Mouse (Mus musculus): ENCODE measurements around the gene Notch2. TPM values are rescaled to one million over a fixed set of nuclear protein-coding genes. Genes with fewer than 3 reads are reported as not detected.
A peak's percentile ranks its signal among the peaks of the same experiment; 100 is the strongest.

The Notch2 gene
- polyA plus RNA-seq, 1 experiment from 2014 or later: 35.7 TPM

DNA sequence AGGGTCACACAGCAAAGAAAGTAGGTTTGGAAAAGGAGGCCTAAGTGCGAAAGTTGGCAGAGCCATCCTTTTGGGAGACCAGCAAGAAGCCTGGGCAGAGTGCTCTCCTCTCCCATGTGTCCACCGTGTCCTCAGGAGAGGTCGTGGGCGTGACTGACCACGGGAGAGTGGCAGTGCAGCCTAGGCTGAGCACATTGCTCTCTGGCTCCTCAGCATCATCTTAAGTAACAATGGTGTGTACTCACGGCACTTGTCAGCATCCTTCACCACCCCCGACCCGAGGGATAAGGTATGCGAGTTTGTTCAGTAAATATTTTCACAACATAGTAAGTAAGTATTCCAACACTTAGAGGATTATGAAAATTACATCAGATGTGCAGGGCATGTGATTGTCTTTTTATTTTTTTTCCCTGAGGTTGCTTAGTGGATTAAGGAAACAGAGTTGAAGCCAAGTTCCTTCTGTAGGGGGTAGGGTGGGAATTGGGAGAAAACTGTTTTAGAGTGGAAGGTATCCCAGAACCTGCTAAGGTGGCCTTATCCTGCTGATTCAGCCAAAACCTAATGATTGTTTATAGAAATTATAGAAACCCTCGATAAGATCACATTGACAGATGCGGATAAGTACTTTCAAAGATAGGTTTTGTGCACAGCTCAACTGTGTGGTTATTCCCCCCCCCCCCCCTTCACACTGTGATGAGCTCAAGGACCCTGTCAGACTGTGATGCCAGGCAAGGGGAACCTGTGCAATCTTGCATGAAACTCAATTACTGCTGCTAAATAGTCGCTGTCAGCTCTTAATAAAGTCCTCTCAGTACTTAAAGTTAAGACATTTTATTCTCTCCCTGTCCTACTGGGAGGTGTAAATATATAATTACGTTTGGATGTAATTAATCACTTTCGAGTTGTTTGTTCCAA is 37.4 kb downstream of the Notch2 start:
- Histone ChIP-seq H3K9ac (ENCODE audit: low read length) (no peak overlapping the region), H3K9me3 (ENCODE audit: control insufficient read depth, low read length) (no peaks in the 10 kb centered on the region), H3K4me2 (ENCODE audit: low read depth, low read length) (no peak overlapping the region), H3K4me3 (ENCODE audit: low read length) (no peak overlapping the region), H3K4me1 (replicated peaks; ENCODE audit: control insufficient read depth, insufficient read depth, low read length) (peaks cover 41% of the 10 kb centered on the region), H3K36me3 (ENCODE audit: control insufficient read depth, insufficient read depth, low read length) (no peaks in the 10 kb centered on the region), H3K27me3 (ENCODE audit: control insufficient read depth, insufficient read depth, low read depth, low read length) (no peaks in the 10 kb centered on the region), H3K27ac (ENCODE audit: low read length) (no peak overlapping the region)
- no peak for ATAC-seq (ENCODE audit: low read depth)
- WGBS: 55% methylated on average over 14 of the region's 14 CpGs

- Histone ChIP-seq H3K27me3 (ENCODE audit: control insufficient read depth, insufficient read depth, low read depth, low read length) (no peaks in the 10 kb centered on the region), H3K36me3 (ENCODE audit: control insufficient read depth, insufficient read depth, low read length) (no peaks in the 10 kb centered on the region), H3K4me2 (ENCODE audit: low read depth, low read length) (no peak overlapping the region), H3K27ac (ENCODE audit: low read length) (no peak overlapping the region), H3K9me3 (ENCODE audit: control insufficient read depth, low read length) (no peaks in the 10 kb centered on the region), H3K4me1 (replicated peaks; ENCODE audit: control insufficient read depth, insufficient read depth, low read length) (peaks cover 43% of the 10 kb centered on the region), H3K9ac (ENCODE audit: low read length) (no peak overlapping the region), H3K4me3 (ENCODE audit: low read length) (no peak overlapping the region)
- 48% methylated on average over 16 of the region's 16 CpGs for WGBS
- ATAC-seq (ENCODE audit: low read depth): no peak
Measured at GRCm38 (mm10) chr3:98051407-98051968, 38.2 kb downstream of the Notch2 start.

GRCm38 (mm10) chr3:98052507-98053430 is 39.4 kb downstream of the Notch2 start:
- Histone ChIP-seq H3K4me3 (ENCODE audit: low read length) (no peak overlapping the region), H3K36me3 (ENCODE audit: control insufficient read depth, insufficient read depth, low read length) (no peaks in the 10 kb centered on the region), H3K4me2 (ENCODE audit: low read depth, low read length) (no peak overlapping the region), H3K27ac (ENCODE audit: low read length) (no peak overlapping the region), H3K4me1 (replicated peaks; ENCODE audit: control insufficient read depth, insufficient read depth, low read length) (peaks cover 53% of the 10 kb centered on the region), H3K9me3 (ENCODE audit: control insufficient read depth, low read length) (no peaks in the 10 kb centered on the region), H3K27me3 (ENCODE audit: control insufficient read depth, insufficient read depth, low read depth, low read length) (no peaks in the 10 kb centered on the region), H3K9ac (ENCODE audit: low read length) (no peak overlapping the region)
- peak; percentile 18; the same call in 1 of the 2 replicates for ATAC-seq (ENCODE audit: low read depth)
- 61% methylated on average over 16 of the region's 16 CpGs for WGBS

DNA sequence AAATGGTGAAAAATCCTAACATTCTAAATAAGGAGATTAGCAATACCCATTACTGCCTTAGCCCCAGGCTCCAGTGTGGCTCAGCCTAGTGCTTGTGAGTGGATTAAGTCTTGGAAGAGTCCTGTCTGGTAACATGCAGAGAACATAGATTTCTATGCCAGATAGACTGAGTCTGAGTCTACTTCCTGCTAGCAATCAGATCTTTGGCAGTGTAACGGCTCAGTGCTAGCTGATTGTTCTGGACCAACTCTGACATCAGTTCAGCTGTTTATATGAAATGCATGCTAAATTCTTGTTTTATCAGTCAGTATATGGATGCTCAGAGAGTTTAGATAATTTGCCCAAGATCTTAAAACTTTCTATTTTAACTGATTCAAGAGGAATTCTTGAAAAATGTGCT is 40.5 kb downstream of the Notch2 start:
- 42% methylated on average over 1 of the region's 1 CpGs for WGBS
- Histone ChIP-seq H3K36me3 (ENCODE audit: control insufficient read depth, insufficient read depth, low read length) (no peaks in the 10 kb centered on the region), H3K9me3 (ENCODE audit: control insufficient read depth, low read length) (no peaks in the 10 kb centered on the region), H3K4me2 (ENCODE audit: low read depth, low read length) (no peak overlapping the region), H3K27me3 (ENCODE audit: control insufficient read depth, insufficient read depth, low read depth, low read length) (no peaks in the 10 kb centered on the region), H3K27ac (ENCODE audit: low read length) (no peak overlapping the region), H3K9ac (ENCODE audit: low read length) (no peak overlapping the region), H3K4me1 (replicated peaks; ENCODE audit: control insufficient read depth, insufficient read depth, low read length) (peaks cover 54% of the 10 kb centered on the region), H3K4me3 (ENCODE audit: low read length) (no peak overlapping the region)
- ATAC-seq (ENCODE audit: low read depth): no peak

DNA sequence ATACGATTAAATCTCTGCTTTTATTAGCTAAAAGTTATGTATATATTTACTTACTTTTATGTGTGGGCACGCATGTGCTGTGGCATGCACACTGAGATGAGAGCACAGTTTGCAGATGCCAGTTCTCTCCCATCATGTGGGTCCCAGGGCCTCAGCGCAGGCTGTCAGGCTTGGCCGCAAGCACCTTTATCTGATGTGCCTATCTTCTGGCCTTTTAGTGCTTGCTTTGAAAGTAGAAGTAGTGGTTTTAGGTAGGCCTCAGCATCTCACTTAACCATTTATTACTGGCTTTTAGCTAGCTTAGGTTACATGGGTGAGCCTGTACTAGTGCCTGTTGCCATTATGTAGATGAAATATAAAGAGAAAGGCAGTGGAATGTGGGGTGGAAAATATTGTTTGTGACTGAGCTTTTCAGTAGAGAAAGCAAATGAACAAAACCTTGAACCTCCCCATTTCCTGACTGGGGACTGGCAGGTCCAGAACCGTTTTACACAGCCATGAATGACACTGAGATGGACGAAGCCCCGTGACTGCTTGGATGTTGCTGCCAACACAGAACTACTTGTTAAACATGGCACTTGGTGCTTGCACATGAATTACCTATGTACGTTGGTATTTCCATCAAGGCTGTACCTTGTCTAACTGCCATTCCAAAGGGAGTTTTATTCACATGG is 41.1 kb downstream of the Notch2 start:
- Histone ChIP-seq H3K4me1 (replicated peaks; ENCODE audit: control insufficient read depth, insufficient read depth, low read length) (peaks cover 58% of the 10 kb centered on the region), H3K4me2 (ENCODE audit: low read depth, low read length) (no peak overlapping the region), H3K27ac (ENCODE audit: low read length) (no peak overlapping the region), H3K36me3 (ENCODE audit: control insufficient read depth, insufficient read depth, low read length) (no peaks in the 10 kb centered on the region), H3K27me3 (ENCODE audit: control insufficient read depth, insufficient read depth, low read depth, low read length) (no peaks in the 10 kb centered on the region), H3K9me3 (ENCODE audit: control insufficient read depth, low read length) (no peaks in the 10 kb centered on the region), H3K9ac (ENCODE audit: low read length) (no peak overlapping the region), H3K4me3 (ENCODE audit: low read length) (no peak overlapping the region)
- ATAC-seq (ENCODE audit: low read depth): no peak
- WGBS: 76% methylated on average over 8 of the region's 8 CpGs

GRCm38 (mm10) chr3:98055008-98055345 is 41.6 kb downstream of the Notch2 start:
- no peak overlapping the region for H3K27ac ChIP-seq (ENCODE audit: low read length)
- no peak overlapping the region for H3K4me2 ChIP-seq (ENCODE audit: low read depth, low read length)
- no peaks in the 10 kb centered on the region for H3K36me3 ChIP-seq (ENCODE audit: control insufficient read depth, insufficient read depth, low read length)
- H3K27me3 ChIP-seq (ENCODE audit: control insufficient read depth, insufficient read depth, low read depth, low read length): no peaks in the 10 kb centered on the region
- H3K9me3 ChIP-seq (ENCODE audit: control insufficient read depth, low read length): no peaks in the 10 kb centered on the region
- H3K9ac ChIP-seq (ENCODE audit: low read length): no peak overlapping the region
- WGBS: 62% methylated on average over 6 of the region's 6 CpGs
- no peak for ATAC-seq (ENCODE audit: low read depth)
- peaks cover 58% of the 10 kb centered on the region for H3K4me1 ChIP-seq (replicated peaks; ENCODE audit: control insufficient read depth, insufficient read depth, low read length)
- no peak overlapping the region for H3K4me3 ChIP-seq (ENCODE audit: low read length)

- H3K27ac ChIP-seq (ENCODE audit: low read length): peak overlapping the region; percentile 67
- H3K9ac ChIP-seq (ENCODE audit: low read length): no peak overlapping the region
- H3K27me3 ChIP-seq (ENCODE audit: control insufficient read depth, insufficient read depth, low read depth, low read length): no peaks in the 10 kb centered on the region
- peaks cover 63% of the 10 kb centered on the region for H3K4me1 ChIP-seq (replicated peaks; ENCODE audit: control insufficient read depth, insufficient read depth, low read length)
- H3K9me3 ChIP-seq (ENCODE audit: control insufficient read depth, low read length): no peaks in the 10 kb centered on the region
- 68% methylated on average over 20 of the region's 20 CpGs for WGBS
- no peak overlapping the region for H3K4me3 ChIP-seq (ENCODE audit: low read length)
- H3K36me3 ChIP-seq (ENCODE audit: control insufficient read depth, insufficient read depth, low read length): no peaks in the 10 kb centered on the region
- H3K4me2 ChIP-seq (ENCODE audit: low read depth, low read length): no peak overlapping the region
- ATAC-seq (ENCODE audit: low read depth): peak; percentile 77
Measured at GRCm38 (mm10) chr3:98055808-98056728, 42.7 kb downstream of the Notch2 start.

- Histone ChIP-seq H3K9ac (ENCODE audit: low read length) (no peak overlapping the region), H3K27me3 (ENCODE audit: control insufficient read depth, insufficient read depth, low read depth, low read length) (no peaks in the 10 kb centered on the region), H3K4me1 (replicated peaks; ENCODE audit: control insufficient read depth, insufficient read depth, low read length) (peaks cover 65% of the 10 kb centered on the region), H3K9me3 (ENCODE audit: control insufficient read depth, low read length) (no peaks in the 10 kb centered on the region), H3K36me3 (ENCODE audit: control insufficient read depth, insufficient read depth, low read length) (no peaks in the 10 kb centered on the region), H3K4me2 (ENCODE audit: low read depth, low read length) (no peak overlapping the region), H3K27ac (ENCODE audit: low read length) (peak overlapping the region; percentile 67), H3K4me3 (ENCODE audit: low read length) (no peak overlapping the region)
- peak; percentile 45 for ATAC-seq (ENCODE audit: low read depth)
- 51% methylated on average over 6 of the region's 6 CpGs for WGBS
Measured at GRCm38 (mm10) chr3:98056956-98057365, 43.6 kb downstream of the Notch2 start.

All from lung, embryonic 16.5 days (tissue).